Mouse (Mus musculus) embryonic fibroblast, embryonic 13.5 days (primary cell): Measurements from ENCODE around the gene Dnm3.

ENCODE experiments used
- CTCF ChIP-seq: IDR thresholded peaks from 2 replicates; pipeline ENCODE4 v1.5.1; 2011; ENCODE audit warnings: mild to moderate bottlenecking, control low read depth, low read length, moderate library complexity, borderline replicate concordance; ENCODE audit not compliant: insufficient read depth
- POLR2A ChIP-seq: IDR thresholded peaks from 2 replicates; pipeline ENCODE4 v1.6.1; 2011; ENCODE audit warnings: low read depth, mild to moderate bottlenecking, control low read depth, low read length, moderate library complexity

DNA sequence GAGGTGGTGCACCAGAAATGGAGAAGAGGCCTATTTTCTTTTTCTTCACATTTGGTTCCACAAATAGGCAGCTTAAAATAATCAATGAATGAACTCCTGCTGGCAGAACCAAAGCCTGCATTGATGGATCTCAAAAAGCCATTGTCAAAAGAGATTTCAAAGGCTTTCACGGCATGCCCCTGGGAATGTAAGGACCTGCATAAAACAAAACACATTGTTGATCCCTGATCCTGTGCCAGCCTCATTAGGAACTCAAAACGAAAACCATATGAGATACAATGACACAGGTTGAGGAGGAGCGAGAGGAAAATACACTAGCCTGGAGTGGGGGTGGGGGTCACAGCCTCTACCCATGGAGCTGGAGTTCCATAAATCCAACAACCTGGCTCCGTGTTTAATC lies 153.4 kb downstream of the Dnm3 start:
- no peak for TF ChIP-seq POLR2A
- TF ChIP-seq CTCF, result no peak
